Mouse (Mus musculus) adrenal gland, adult 2 months (tissue): ENCODE measurements at regions not wholly inside any gene's neighbourhood (a gene's known extent, or its start where the extent isn't known, plus 50 kb on each side); places are given as distances from the start of the nearest gene placed in this dataset.

Experiments used
- DNase-seq: peaks from one replicate; pipeline ENCODE4 v3.0.0; 2021

- DNase-seq = no peak
Observed at GRCm38 (mm10) chr16:93458598-93459496, 145.0 kb downstream of the Setd4 start.

DNA sequence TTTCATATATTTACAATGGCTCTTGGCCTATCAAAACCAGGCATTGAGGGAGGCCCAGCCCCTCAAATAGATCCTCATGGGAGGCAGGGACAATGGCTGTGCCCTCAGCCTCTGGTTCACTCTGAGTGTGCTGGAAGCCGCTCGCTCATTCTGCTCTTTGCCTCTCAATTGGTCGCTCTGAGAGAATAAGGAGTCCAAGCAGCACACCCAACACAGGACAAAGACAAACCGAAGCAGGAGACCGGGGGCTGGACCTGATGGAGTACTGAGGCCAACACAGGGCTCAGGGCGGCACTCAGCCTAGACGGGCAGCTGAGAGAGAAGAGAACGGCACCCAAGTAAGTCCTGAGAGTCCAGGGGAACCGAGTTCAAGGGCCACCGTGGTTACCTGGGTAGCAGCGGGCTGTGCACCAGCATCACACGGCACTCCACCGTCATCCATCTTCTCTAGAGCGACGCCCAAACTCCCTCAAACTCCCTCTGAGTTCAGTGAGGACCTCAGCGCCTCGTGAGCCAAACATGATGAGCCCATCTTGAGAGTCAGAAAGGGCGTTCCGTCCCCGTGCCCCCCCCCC, 145.8 kb downstream of the Setd4 start:
- DNase-seq = no peak

DNA sequence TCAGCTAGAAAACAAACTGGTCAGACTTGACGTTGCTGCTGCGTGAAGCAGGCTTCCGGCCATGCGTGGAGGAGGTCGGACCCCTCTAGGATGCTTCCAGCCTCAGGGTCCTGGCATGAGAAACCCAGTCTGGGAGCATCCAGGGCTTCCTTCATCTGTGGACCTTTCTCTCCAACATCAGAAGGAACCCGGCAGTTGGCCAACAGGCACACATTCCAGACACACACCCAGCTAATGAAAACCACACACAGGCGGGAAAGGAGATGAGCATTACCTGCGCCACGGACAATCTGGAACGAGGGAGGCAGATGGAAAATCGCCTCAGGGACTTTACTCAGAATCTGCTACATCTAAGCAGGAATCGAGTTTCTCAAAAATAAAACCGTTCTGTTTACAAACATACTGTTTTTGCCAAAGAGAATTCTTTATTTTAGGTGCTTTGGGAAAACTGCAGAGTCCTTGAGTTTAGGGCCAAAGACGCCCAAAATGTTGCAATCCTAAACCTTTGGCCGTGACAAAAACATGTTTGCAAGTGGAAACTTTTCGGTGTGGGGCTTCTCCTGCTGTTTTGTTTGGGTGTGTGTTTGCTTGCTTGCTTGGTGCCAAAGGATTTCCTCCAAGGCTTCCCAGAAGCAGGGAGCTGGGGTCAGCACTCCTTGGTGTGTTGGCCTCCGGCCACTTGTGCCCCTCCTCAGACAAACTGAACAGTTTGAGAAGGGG, 147.0 kb downstream of the Setd4 start:
- peak; percentile 10 for DNase-seq

GRCm38 (mm10) chr16:93454080-93454997, 149.5 kb downstream of the Setd4 start:
- peak; percentile 72 for DNase-seq

GRCm38 (mm10) chr16:93453056-93453455, 150.8 kb downstream of the Setd4 start:
- DNase-seq = no peak

DNA sequence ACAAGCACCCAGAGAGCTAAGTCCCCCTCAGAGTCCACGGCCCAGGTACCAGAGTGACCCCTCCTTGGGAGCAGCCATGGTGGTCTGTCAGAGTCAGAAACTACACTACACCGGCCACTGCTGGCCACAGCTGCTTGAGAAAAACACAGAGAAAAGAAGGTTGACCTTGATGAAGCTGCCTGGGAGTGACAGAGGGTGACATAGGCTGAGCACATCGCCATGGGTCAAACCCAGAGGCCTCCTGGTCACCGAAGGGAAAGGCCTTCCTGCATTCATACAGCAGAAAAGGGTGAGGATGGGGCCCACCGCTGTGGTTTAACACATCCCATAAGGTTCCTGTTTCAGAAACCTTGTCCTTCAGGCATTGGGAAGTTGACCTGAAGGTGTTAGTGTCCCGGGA, 153.0 kb downstream of the Setd4 start:
- DNase-seq = no peak

DNA sequence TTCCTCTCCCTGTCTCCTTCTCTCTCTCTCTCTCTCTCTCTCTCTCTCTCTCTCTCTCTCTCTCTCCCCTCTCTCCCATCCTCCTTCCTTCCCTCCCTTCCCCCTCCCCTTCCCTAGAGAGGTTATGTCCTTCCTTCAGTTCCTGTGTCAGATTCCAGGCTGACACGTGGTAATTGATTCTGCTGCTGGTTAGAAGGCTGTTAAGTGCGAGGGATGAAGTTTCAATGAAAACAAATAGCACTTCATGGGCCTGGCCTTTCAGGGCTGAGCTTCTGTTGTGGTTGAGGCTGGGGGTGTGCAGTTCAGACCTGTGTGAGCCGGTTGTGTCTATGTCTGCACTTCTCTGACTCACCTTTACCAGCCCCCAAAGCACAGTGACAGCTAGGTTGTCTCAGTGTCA, 153.9 kb downstream of the Setd4 start:
- DNase-seq = no peak

DNA sequence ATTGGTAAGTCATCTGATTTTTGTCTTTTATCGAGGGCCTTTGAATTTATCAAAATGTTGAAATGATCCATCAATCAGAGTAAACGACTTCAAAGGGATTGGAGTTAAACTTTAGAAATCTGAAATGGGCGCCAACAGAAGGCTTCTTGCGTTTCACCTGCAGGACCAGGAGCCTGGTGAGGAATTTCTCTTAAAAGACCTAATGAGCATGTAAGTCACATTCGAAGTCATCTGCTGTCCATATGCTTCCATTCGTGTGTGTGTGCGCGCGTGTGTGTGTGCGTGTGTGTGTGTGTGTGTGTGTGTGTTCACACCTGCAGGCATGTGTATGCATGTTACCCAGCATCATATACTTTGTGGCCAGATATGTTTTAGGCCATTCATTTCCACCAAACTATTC, 155.7 kb downstream of the Setd4 start:
- no peak for DNase-seq

DNA sequence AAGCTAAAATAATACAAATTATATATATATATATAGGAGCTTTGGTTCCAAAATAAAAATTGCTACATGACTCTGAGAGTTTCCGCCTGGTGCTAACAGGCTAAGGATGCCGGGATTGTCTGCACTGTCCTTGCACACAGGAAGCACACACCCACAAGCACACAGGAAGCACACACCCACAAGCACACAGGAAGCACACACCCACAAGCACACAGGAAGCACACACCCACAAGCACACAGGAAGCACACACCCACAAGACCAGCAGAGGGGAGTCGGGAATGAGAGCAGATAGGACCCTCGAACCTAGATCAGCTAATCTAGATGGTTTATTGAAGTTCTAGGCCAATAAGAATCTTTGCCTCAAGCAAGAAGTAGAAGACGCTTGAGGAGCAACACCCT, 156.9 kb downstream of the Setd4 start:
- DNase-seq = no peak

- no peak for DNase-seq
Observed at GRCm38 (mm10) chr16:93446206-93446605, 157.7 kb downstream of the Setd4 start.

GRCm38 (mm10) chr16:93442837-93443236, 161.0 kb downstream of the Setd4 start:
- DNase-seq = no peak

DNA sequence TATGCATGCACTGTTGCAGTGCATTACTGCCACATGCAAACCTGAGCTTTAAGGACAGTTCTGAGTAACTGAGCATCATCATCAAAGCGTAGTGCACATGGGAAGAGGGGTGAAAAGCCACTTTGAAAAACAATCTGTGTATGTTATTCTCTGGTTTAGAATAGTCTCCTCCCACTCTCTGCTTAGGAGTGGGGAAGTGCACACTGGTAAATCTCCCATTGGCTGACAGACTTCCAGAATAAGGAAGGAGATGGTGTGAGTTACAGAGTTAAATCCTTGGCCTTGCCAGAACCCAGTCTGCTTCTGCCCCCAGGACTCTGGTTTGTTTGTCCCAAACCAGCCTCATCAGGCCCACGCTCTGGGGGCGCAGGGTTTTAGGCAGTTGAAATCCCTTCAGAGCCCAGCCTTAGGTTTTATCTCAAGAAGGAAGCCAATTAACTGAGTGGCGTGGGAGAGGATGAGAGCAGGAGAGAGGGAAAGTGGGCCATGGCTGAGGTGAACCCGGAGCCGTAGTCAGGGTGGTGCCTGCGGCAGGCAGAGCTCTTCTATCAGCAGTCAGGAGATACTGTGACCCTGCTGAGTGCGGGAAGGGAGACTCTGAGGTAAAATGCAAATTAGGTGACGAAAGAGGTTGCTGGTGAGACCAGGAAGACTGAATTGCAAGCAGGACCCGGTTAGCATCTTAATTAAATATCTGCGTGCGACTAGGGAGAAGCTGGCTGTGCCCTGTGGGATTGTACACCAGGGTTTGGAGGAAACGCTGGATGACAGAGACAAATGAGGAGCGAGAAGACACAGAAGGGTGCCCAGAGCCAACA, 166.0 kb downstream of the Setd4 start:
- no peak for DNase-seq

DNA sequence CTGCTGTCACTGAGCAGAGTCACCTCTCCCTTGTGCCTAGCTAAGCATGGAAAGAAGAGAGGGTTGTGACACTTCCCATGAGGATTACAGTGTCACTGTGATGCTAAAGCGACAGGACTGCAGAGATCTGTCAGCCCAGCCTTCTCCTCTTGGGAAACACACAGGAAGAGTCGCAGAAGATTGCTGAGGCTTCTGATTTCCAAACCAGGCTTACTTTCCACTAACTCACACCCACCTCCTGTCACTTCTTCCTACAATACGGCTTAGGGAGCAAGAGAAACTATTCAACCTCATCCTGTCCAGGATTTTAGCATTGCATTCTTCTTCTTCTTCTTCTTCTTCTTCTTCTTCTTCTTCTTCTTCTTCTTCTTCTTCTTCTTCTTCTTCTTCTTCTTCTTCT, 167.1 kb downstream of the Setd4 start:
- no peak for DNase-seq

DNA sequence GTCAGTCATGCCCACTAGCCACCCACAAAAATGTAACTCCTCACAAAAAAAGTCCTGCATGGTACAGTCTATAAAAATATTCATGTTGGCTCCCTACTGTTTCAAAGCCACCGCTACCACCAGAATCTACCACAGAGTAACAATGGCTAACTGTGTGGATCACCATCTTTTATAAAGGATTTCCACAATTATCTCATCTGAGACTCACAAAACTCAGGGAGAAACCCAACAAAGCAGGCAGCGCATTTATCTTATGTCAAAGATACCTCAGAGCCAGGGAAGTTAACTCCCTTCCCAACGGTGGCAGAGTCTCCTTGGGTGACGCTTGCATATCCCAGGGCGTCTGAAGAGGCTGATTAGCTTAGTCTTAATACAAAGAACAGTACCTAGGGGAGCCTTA, 172.5 kb downstream of the Setd4 start:
- DNase-seq = no peak

DNA sequence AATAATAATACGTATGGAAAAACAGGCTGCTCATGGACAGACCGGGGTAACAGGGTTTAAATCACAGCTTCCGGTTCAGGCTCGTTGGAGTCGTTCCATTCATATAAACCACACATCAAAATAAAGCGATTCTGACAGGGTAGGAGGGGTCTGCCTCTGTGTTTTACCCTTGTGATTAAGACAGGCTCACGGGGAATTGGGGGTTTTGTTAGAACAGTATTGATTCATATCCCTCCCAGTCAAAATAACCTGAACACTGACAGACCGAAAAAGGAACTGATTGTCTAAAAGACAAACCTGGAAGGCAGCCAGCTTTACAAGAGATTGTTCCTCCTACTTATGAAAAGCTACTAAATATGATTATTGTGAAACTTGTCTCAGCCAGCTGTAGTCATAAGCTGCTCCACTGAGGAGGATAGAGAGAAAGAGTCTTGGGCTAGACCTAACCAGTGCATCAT, 174.5 kb downstream of the Setd4 start:
- no peak for DNase-seq

GRCm38 (mm10) chr16:93427264-93427663, 176.6 kb downstream of the Setd4 start:
- DNase-seq = no peak

DNA sequence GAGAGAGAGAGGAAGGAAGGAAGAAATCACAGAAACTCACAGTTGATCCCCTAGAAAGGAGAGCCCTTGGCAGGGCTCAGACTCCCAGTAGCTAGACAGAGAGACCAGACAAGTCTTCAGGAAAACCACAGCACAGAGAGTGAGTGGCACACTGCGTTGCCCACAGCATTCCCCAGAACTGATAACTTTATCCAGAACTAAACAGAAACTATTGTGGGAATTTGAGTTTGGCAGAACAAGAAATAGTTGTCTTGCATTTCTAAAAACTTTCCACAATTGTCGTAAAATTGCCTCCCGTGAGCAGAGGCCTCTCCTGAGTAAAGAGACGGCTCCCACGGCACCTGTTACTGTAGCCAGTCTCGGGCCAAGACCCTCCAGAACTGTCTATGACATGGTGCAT, 178.1 kb downstream of the Setd4 start:
- DNase-seq = no peak

DNA sequence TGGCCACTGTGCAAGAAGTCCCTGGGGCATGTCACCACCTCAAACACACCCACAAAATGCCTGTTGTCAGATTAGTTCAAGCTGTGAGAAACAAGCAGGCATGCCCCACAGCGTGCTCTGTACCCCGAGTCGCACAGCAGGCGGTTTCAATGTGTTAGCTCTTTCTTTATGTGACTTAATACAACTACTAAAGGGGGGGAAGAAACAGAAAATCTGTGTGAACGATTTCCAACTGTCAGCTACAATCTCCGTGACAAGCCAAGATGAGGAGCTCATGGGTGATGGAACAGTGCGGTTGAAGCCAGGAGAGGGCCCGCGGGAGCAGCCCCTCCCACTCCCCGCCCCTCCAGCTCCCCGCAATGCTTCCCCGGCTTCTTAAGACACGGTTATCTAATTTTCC, 180.7 kb downstream of the Setd4 start:
- no peak for DNase-seq

DNA sequence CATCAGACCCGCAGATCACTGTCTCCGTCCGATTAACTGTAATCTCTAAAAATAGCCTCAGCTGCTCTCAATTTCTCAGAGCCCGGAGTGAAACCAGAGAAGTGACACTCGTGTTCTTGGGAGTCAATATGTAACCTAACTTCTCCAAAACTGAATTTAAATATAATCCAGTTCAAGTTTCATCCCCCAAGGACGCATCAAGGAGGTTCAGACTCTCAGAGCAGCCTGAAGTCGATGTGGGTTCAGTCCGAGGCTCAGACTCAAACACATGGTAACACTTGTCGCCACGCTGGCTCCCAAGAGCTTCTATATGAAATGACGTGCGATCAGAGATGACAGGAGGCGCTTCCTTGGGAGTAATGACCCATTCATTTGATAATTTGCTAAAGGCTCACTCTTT, 181.6 kb downstream of the Setd4 start:
- DNase-seq = no peak

GRCm38 (mm10) chr16:93418246-93418645, 185.6 kb downstream of the Setd4 start:
- DNase-seq = no peak

DNA sequence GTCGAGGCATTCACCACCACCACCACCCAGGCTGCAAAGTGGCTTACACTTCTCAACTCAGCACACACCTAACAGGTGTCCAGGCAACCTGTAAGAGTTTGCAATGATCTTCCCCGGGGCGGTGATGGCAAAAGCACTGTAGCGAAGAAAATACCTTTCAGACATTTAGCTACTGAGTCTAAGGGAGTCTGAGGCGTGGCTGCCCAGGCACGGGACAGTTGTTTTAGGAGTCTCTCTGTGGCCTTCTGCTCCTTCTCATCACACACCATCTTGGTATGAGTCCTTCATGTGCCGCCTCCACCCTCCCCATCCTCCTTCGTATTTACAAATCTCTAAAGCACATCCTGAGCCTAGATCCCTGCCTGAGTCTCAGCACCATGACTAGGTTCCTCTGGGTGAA, 186.0 kb downstream of the Setd4 start:
- DNase-seq = no peak
